ENCODE assay signal across 13 mouse cellular contexts in genomic region chr7:142353854-142354253, GRCm38 (mm10). TPM values are rescaled to one million over a fixed set of nuclear protein-coding genes. Genes with fewer than 3 reads are reported as not detected.
DNase-seq lines count a peak whose midpoint lies in the region; ATAC-seq and TF ChIP-seq lines count a peak whose summit lies in the region.
"Had no signal": no experiment of that assay in that cellular context is flagged by ENCODE, and none has a peak within 500 bp of the region (broad histone marks: within the 10 kb centered on the region; RNA-seq: fewer than 3 reads in every experiment).

No protein-coding gene starts in this region.

- 82% methylated on average over 5 of the region's 5 CpGs for WGBS in midbrain, postnatal 0 days

- no peaks in the 10 kb centered on the region for H3K36me3 ChIP-seq in midbrain, postnatal 0 days (ENCODE audit: insufficient read depth, low read length)
- H3K36me3 ChIP-seq: hindbrain, embryonic 12.5 days; limb, embryonic 10.5 days had no signal

- ATAC-seq in granulocyte monocyte progenitor cell, adult 5-6 weeks (replicated peaks; ENCODE audit: poor library complexity, severe bottlenecking), result peak; percentile 79
- ATAC-seq in megakaryocyte, adult 5-6 weeks (ENCODE audit: poor library complexity, severe bottlenecking), result peak; percentile 81
- ATAC-seq in midbrain, postnatal 0 days (ENCODE audit: low FRiP score), result no peak

- H3K9me3 ChIP-seq in midbrain, postnatal 0 days (ENCODE audit: low read length), result no peaks in the 10 kb centered on the region
- H3K9me3 ChIP-seq: hindbrain, embryonic 12.5 days; limb, embryonic 10.5 days had no signal

- H3K4me1 ChIP-seq in midbrain, postnatal 0 days (ENCODE audit: insufficient read depth, low read length), result no peaks in the 10 kb centered on the region

- no peak overlapping the region for H3K27ac ChIP-seq in midbrain, postnatal 0 days (ENCODE audit: low read depth, low read length)
- H3K27ac ChIP-seq: hindbrain, embryonic 12.5 days; limb, embryonic 10.5 days had no signal

- H3K4me2 ChIP-seq in midbrain, postnatal 0 days (ENCODE audit: low read depth, low read length, poor library complexity, severe bottlenecking), result no peak overlapping the region
- H3K4me2 ChIP-seq: hindbrain, embryonic 12.5 days had no signal

- H3K4me3 ChIP-seq in midbrain, postnatal 0 days (ENCODE audit: low read depth, low read length), result no peak overlapping the region
- H3K4me3 ChIP-seq: hindbrain, embryonic 12.5 days; limb, embryonic 10.5 days had no signal

- H3K27me3 ChIP-seq in midbrain, postnatal 0 days (ENCODE audit: insufficient read depth, low read length), result no peaks in the 10 kb centered on the region

- no peak overlapping the region for H3K9ac ChIP-seq in midbrain, postnatal 0 days (replicated peaks; ENCODE audit: low read length, poor library complexity, severe bottlenecking)
- H3K9ac ChIP-seq: hindbrain, embryonic 12.5 days had no signal

- peak; percentile 70 to 76 for DNase-seq in spleen, postnatal 36 days (ENCODE audit: low spot score in 2 of 2)
- DNase-seq in spleen, postnatal 4 days (ENCODE audit: low spot score in 2 of 2), result no peak
- peak; percentile 74 to 91 for DNase-seq in thymus, postnatal 36 days
- no peak for DNase-seq in B cell, adult 2 months
- DNase-seq in frontal cortex, postnatal 14 days (ENCODE audit: low spot score in 2 of 2), result no peak
- no peak for DNase-seq in midbrain, postnatal 0 days (ENCODE audit: low spot score)
- DNase-seq: adrenal gland, postnatal 14 days; cerebellum, adult 9-11 months; gastrocnemius, postnatal 25 days had no signal

- TF ChIP-seq CTCF in midbrain, postnatal 0 days (IDR thresholded peaks at IDR 0.05), result no peak

RNA-seq across cellular contexts. Expression of gene Ifitm10, which starts 19.7 kb away (rescaled TPM):
- 1.5 TPM in 1 of 2 replicates, not detected in the other for total RNA-seq in granulocyte monocyte progenitor cell, adult 5-6 weeks (2014; fragmentation: Nextera tagmentation)
- not detected in 2 replicates for total RNA-seq in granulocyte monocyte progenitor cell, adult 5-6 weeks (2017)
- 2.1 and 3.6 TPM in 2 replicates for total RNA-seq in megakaryocyte, adult 5-6 weeks (2015)
- total RNA-seq in megakaryocyte, adult 5-6 weeks (2017), result 0.48 and 1.4 TPM in 2 replicates
- 16.4 and 21.8 TPM in 2 replicates for total RNA-seq in midbrain, postnatal 0 days (2014; rRNA removed)
- 20.8 and 23.5 TPM in 2 replicates for polyA plus RNA-seq in midbrain, postnatal 0 days (2015; fragmentation: Nextera tagmentation; extraction: Ambion mirVana)

RNA-seq across cellular contexts. Expression of gene Gm49369, which starts 28.6 kb away (rescaled TPM):
- total RNA-seq in granulocyte monocyte progenitor cell, adult 5-6 weeks (2014; fragmentation: Nextera tagmentation), result not detected in 2 replicates
- 38.0 and 63.2 TPM in 2 replicates for total RNA-seq in granulocyte monocyte progenitor cell, adult 5-6 weeks (2017)
- not detected in 2 replicates for total RNA-seq in megakaryocyte, adult 5-6 weeks (2015)
- total RNA-seq in megakaryocyte, adult 5-6 weeks (2017), result 24.9 and 36.8 TPM in 2 replicates
- 3.3 TPM in 1 of 2 replicates, not detected in the other for total RNA-seq in midbrain, postnatal 0 days (2014; rRNA removed)
- not detected in 2 replicates for polyA plus RNA-seq in midbrain, postnatal 0 days (2015; fragmentation: Nextera tagmentation; extraction: Ambion mirVana)
- polyA plus RNA-seq: hindbrain, embryonic 12.5 days had no signal

RNA-seq across cellular contexts. Expression of gene Ctsd, which starts 34.0 kb away (rescaled TPM):
- 152 and 191 TPM in 2 replicates for total RNA-seq in granulocyte monocyte progenitor cell, adult 5-6 weeks (2014; fragmentation: Nextera tagmentation)
- total RNA-seq in granulocyte monocyte progenitor cell, adult 5-6 weeks (2017), result 128 and 144 TPM in 2 replicates
- total RNA-seq in megakaryocyte, adult 5-6 weeks (2015), result 193 and 197 TPM in 2 replicates
- 218 and 236 TPM in 2 replicates for total RNA-seq in megakaryocyte, adult 5-6 weeks (2017)
- total RNA-seq in midbrain, postnatal 0 days (2014; rRNA removed), result 520 and 652 TPM in 2 replicates
- 320 and 345 TPM in 2 replicates for polyA plus RNA-seq in midbrain, postnatal 0 days (2015; fragmentation: Nextera tagmentation; extraction: Ambion mirVana)

RNA-seq across cellular contexts. Expression of gene Krtap5-4, which starts 50.5 kb away (rescaled TPM):
- not detected in 2 replicates for total RNA-seq in granulocyte monocyte progenitor cell, adult 5-6 weeks (2014; fragmentation: Nextera tagmentation)
- not detected in 2 replicates for total RNA-seq in granulocyte monocyte progenitor cell, adult 5-6 weeks (2017)
- not detected in 2 replicates for total RNA-seq in megakaryocyte, adult 5-6 weeks (2015)
- not detected in 2 replicates for total RNA-seq in megakaryocyte, adult 5-6 weeks (2017)
- not detected in 2 replicates for total RNA-seq in midbrain, postnatal 0 days (2014; rRNA removed)
- polyA plus RNA-seq in midbrain, postnatal 0 days (2015; fragmentation: Nextera tagmentation; extraction: Ambion mirVana), result not detected in 2 replicates
- total RNA-seq: adrenal gland, postnatal 14 days; gastrocnemius, postnatal 25 days had no signal
- polyA plus RNA-seq: hindbrain, embryonic 12.5 days; limb, embryonic 10.5 days had no signal

RNA-seq across cellular contexts. Expression of gene Krtap5-1, which starts 56.9 kb away (rescaled TPM):
- total RNA-seq in granulocyte monocyte progenitor cell, adult 5-6 weeks (2014; fragmentation: Nextera tagmentation), result not detected in 2 replicates
- not detected in 2 replicates for total RNA-seq in granulocyte monocyte progenitor cell, adult 5-6 weeks (2017)
- not detected in 2 replicates for total RNA-seq in megakaryocyte, adult 5-6 weeks (2015)
- not detected in 2 replicates for total RNA-seq in megakaryocyte, adult 5-6 weeks (2017)
- not detected in 2 replicates for total RNA-seq in midbrain, postnatal 0 days (2014; rRNA removed)
- polyA plus RNA-seq in midbrain, postnatal 0 days (2015; fragmentation: Nextera tagmentation; extraction: Ambion mirVana), result not detected in 2 replicates
- total RNA-seq: adrenal gland, postnatal 14 days; gastrocnemius, postnatal 25 days had no signal
- polyA plus RNA-seq: hindbrain, embryonic 12.5 days; limb, embryonic 10.5 days had no signal

Comparison
In these comparisons a context has a peak if more than half of its experiments do, and no peak if none do; other contexts are left out.
1. DNase-seq: peak in spleen, postnatal 36 days (2 of 2) and thymus, postnatal 36 days (2 of 2); none in spleen, postnatal 4 days (0 of 2), B cell, adult 2 months (0 of 2), frontal cortex, postnatal 14 days (0 of 2) and midbrain, postnatal 0 days (single experiment).